Mouse (Mus musculus): ENCODE measurements around the gene Klhdc8a.
"Not testable (repeated sequence)": the region's sequence is repeated elsewhere in the genome, so short reads cannot be mapped to it uniquely, and the experiment has no call there.

The Klhdc8a gene

GRCm38 (mm10) chr1:132345514-132345913 is 47.1 kb downstream of the Klhdc8a start:
- no peak for DNase-seq (ENCODE audit: low spot score)

GRCm38 (mm10) chr1:132346134-132346851 is 47.9 kb downstream of the Klhdc8a start:
- no peak for DNase-seq (ENCODE audit: low spot score)

GRCm38 (mm10) chr1:132346951-132347350 is 48.5 kb downstream of the Klhdc8a start:
- DNase-seq (ENCODE audit: low spot score): no peak

- no peak for DNase-seq (ENCODE audit: low spot score)
These were observed 50.0 kb downstream of the Klhdc8a start for GRCm38 (mm10) chr1:132348401-132348800.

GRCm38 (mm10) chr1:132349049-132349448 is 50.6 kb downstream of the Klhdc8a start:
- DNase-seq (ENCODE audit: low spot score): not testable (repeated sequence)

GRCm38 (mm10) chr1:132349601-132350000 is 51.2 kb downstream of the Klhdc8a start:
- not testable (repeated sequence) for DNase-seq (ENCODE audit: low spot score)

GRCm38 (mm10) chr1:132351058-132351457 is 52.6 kb downstream of the Klhdc8a start:
- no peak for DNase-seq (ENCODE audit: low spot score)

GRCm38 (mm10) chr1:132353389-132353788 is 55.0 kb downstream of the Klhdc8a start:
- DNase-seq (ENCODE audit: low spot score): no peak

- no peak for DNase-seq (ENCODE audit: low spot score)
These were observed 55.8 kb downstream of the Klhdc8a start for GRCm38 (mm10) chr1:132354234-132354633.

GRCm38 (mm10) chr1:132355162-132355601 is 56.8 kb downstream of the Klhdc8a start:
- DNase-seq (ENCODE audit: low spot score): no peak

- peak; percentile 89 for DNase-seq (ENCODE audit: low spot score)
These were observed 57.4 kb downstream of the Klhdc8a start for GRCm38 (mm10) chr1:132355841-132356242.

- no peak for DNase-seq (ENCODE audit: low spot score)
These were observed 58.4 kb downstream of the Klhdc8a start for GRCm38 (mm10) chr1:132356841-132357240.
